Mouse (Mus musculus): ENCODE measurements around the gene Ppp1r36.
"Not testable (repeated sequence)": the region's sequence is repeated elsewhere in the genome, so short reads cannot be mapped to it uniquely, and the experiment has no call there.

The Ppp1r36 gene

DNA sequence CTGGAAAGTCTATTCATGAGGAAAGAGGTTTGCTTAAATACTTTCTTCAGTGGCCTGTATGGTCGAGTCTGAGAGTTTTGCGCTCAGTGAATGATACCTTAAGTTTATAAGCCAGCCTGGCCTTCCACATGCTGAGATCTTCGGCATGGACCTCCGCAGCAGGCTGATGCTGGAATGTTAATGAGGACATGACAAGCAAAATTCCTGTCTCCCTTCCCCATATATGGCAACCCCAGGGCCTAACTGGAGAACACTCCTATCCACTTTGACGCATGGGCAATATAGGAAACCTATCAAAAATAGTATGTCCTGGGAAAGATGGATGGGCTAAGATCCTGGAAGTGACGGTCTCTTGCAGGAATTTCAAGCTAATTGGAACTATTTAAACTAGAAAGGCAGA is 30.8 kb downstream of the Ppp1r36 start:
- no peak for DNase-seq (ENCODE audit: low read depth)

DNA sequence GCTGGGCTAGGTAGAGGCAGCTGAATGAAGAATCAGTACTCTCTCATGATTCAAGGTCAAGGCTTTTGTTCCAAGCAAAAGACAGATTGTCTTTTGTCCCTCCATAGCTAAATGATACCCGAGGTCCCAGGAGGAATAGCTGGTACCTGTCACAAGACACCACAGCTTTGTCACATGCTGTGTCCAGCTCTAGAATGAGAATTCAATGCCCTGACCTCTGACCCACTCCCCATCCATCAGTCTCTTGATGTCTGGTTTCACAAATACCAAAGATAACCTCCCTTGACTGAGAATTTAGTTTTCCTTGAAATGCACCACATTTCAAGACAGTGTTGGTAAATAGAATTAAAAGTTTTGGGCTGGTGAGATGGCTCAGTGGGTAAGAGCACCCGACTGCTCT is 34.9 kb downstream of the Ppp1r36 start:
- DNase-seq (ENCODE audit: low read depth) = no peak

DNA sequence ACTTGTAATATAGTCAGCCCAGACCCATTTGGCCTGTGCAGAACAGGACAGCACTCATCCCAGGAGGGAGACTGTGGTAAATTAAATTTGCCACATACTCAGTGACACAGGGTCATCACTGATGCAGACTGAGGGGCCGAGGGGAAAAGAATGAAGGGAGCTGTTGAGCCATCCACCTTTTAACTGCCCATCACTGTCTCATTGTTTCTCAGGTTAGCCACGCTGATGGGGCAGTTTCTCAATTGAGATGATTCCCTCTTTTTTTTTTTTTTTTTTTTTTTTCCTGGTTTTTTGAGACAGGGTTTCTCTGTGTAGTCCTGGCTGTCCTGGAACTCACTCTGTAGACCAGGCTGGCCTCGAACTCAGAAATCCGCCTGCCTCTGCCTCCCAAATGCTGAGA is 41.1 kb downstream of the Ppp1r36 start:
- DNase-seq (ENCODE audit: low read depth) = not testable (repeated sequence)

DNA sequence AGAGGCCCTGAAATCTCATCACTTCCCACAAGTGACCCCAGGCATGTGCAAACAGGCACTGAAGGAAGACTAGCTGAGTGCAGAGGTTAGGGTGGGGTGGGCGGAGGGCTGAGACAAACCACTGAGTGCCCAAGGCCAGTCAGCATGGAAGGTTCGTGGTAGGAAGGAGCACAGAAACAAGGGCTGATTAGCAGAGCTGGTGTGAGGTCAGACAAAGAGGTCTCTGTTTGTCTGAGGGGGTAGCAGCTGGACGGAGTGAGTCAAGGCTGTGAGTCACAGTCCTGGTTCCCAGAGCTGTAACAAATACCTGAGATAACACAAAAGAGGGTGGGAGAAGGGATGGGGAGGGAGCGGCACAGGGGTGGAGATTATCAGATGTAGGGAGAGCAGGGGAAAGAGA is 41.7 kb downstream of the Ppp1r36 start:
- DNase-seq (ENCODE audit: low read depth) = peak; percentile 73

DNA sequence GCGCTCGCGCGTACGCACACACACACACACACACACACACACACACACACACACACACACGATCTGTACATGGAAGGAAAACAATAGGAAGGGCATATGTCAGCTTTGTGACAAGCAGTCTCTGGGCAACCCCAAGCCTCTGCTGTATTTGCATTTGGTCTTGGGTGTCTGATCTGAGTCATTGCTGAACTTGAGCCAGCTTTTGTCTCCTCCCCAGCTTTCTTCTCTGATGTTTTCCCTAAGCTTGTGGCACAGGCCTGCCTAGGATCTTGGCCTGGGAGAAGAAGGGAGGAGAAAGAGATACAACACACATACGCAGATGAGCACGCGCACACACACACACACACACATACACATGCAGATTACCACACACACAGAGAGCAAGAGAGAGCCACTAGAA is 46.1 kb downstream of the Ppp1r36 start:
- DNase-seq (ENCODE audit: low read depth) = peak; percentile 90

DNA sequence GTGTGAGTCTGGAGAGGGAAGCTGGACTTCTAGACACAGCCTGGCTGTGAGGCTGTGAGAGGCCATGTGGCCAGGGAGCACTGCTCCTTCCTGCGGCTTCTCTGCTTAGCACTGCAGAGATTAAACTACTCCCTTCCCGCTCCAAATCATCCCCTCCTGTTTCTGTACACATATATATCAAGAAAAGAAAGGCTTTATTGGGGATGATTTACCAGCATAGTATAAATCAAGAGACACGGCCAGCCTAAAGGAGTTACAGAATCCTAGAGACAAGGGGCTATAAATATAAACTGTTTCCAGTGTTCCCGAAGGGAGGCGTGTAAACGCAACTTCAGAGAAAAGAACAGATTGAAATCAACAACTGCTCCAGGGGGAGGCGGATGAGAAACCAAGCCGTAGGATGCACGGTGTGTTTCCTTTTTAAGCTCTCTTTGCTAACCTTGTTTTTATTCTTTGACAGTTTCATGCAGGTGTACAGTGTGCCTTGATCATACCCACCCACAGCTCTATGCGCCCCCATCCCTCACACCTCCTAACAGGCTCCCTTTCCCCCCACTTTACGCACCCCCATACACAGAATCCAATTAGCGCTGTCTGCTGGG is 47.4 kb downstream of the Ppp1r36 start:
- no peak for DNase-seq (ENCODE audit: low read depth)

DNA sequence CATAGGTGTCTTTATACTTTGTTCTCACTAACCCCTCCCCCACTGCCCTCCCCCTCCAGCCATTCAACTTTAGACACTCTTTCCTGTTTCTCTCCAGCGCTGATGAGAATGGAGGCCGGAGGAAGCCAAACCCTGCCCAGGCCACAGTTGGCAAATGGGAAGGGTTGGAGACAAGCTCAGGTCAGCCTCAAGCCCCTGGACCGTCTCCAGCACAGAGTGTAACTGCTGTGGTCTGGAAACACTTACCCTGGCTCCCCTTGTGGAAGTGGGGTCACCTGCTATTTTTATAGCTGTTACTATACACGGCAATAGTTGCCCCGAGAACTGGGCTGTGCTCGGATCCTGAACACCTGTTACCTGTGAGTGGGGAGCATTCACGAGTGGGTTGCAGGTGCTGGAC is 49.3 kb downstream of the Ppp1r36 start:
- DNase-seq (ENCODE audit: low read depth) = peak; percentile 67

DNA sequence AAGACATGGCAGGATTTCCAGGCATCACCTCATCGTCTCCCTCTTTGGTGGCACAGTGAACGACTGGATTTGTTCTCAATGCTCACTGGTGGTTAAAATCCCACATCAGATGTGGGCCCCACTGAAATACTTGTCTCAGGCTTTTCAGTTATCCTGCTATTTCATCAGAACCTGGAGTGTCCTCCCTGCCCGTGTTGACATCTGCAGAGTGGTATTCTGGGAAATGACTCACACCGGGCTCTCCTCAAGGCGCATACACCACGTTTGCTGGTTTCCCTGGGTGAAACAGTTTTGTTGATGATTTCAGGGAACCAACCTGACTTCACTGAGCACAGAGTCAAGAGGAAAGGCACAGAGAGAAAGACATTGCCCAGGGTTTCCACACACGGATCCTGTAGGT is 49.9 kb downstream of the Ppp1r36 start:
- DNase-seq (ENCODE audit: low read depth) = peak; percentile 76

DNA sequence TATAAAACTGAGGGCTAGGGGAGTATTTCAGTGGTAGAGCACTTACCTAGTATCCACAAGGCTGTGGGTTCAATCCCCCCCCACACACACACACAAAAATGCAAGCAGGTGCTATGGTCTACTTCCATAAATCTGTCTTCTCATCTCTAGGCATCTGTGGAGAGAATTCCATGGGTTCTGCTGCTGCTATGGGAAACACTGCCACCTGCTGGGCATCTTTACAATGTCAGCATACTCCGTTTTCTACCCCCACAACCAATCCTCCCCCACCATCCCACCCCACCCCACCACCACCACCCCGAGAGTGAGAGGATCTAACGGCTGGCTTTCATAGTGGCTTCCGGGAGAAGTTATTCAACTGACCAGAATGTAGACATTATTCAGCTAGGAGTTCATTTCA is 54.7 kb downstream of the Ppp1r36 start:
- DNase-seq (ENCODE audit: low read depth) = peak; percentile 87

DNA sequence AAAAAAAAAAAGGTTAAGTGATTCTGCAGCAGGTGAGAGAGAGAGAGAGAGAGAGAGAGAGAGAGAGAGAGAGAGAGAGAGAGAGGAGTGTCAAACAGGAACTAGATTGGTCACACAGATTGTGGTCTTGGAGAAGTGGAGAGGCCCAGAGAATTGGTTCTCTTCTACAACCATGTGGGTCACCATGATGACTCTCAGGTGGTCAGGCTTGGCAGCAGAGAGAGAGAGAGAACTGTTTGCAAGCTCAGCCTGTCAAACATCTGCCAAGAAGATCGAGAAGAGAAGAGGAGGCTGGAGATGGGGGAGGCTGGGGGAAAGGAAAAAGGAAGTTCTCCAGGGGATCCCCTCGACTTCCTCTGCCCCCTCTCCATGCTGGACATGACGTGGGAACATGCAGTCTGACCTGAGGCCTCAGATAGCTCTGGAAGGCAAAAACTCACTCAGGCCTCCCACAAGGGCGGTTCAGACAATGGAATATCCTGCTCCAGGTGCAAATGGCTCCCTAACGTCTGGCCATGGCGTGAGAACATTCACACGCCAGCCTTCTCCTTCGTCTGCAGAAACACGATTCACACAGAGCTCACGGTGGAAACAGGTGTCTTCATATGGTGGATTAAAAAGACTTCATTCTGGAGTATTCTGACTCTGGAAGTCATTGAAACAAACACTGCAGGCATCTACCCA is 56.4 kb downstream of the Ppp1r36 start:
- no peak for DNase-seq (ENCODE audit: low read depth)

DNA sequence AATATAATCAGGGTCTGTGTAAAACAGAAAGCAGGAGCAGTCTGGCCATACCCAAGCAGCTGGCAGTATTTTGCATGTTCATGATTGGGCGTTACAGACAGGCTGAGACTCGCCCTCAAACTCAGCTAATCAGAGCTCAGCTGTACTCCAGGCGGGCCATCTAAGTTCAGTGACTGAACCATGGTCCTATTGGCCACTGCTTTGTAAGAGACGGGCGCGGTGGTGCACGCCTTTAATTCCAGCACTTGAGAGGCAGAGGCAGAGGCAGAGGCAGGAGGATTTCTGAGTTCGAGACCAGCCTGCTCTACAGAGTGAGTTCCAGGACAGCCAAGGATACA is 56.9 kb downstream of the Ppp1r36 start:
- DNase-seq (ENCODE audit: low read depth) = no peak

DNA sequence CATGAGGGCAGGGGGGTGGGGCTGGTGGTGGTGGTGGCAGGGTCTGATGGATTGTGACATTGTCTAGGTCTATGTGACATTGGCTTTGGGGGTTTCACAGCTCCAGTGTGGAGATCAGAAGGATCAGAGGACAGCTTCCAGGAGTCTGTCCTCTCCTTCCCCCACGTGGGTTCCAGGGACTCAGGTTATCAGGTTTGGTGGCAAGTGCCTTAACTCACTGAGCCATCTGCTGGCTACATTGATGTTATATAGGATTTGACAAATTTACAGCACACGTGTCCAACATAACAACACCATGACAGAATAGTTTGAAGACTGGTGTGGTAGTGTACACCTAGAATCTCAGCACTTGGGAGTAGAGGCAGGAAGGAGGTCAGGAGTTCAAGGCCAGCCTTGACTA is 57.5 kb downstream of the Ppp1r36 start:
- no peak for DNase-seq (ENCODE audit: low read depth)

DNA sequence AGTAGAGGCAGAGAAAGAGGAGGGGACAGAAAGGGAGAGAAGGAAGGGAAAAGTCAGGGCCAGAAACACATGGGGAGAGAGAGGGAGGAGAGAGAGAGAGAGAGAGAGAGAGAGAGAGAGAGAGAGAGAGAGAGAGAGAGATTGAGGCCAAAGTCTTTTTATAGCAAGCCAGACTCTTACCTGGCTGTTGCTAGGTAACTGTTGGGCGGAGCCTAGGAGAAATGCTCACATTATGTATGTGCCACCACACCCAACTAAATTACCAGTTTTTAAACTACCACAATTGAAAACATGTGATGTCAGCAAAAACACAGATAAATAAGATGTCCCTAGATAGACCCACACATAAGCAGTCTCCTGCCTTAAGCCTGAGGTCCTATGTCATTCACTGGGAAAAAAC is 58.8 kb downstream of the Ppp1r36 start:
- DNase-seq (ENCODE audit: low read depth) = no peak

DNA sequence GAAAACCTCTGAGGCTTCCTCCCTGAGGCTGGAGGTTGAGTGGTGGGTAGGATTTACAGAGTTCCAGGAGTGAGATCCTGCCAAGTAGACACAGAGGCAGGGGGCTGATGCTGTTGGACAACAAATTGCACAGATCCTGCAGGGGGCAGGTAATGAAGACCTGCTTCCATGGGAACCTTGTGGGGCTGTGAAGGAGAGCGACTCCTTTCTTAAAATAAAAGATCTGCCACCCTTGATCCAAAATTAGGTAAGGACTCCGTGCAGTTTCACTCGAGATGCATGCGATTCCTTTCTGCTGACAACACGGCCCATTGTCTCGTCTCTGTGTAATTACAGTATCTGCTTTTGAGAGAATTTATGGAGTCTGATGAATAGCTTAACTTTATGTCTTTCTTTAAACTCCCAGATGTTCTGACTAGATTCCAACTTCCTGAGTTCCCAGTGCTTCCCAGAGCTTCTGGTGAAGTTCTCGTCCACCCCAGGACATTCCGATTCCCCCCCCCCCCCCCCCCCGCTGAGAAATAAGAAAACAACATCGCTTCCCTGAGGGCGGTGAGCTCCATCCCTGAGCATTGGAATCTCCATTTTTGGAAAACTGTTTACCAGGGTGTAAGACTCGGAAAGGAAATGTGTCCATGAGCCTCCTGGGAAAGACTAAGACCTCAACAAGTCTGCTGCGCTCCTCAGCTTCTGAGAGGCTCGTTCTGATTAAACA is 61.1 kb downstream of the Ppp1r36 start:
- peak; percentile 44 for DNase-seq (ENCODE audit: low read depth)

DNA sequence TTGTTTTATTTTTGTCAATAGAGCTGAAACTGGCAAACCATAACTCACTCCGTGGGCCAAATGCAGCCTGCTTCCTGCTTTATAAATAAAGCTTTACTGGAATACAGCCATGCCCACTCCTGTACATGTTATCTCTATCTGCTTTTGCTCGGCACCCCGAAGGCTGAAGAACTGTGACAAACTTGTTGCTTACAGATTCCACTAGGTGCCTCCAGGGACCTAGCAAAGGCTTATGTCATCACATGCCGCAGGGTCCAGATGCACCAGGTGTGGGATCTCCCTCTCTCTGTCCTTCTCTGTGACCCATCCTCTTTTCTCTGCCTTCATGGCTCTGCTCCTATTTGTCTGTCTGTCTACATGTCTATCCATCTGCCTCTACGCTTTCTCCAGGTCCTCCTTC is 61.8 kb downstream of the Ppp1r36 start:
- DNase-seq (ENCODE audit: low read depth) = no peak

DNA sequence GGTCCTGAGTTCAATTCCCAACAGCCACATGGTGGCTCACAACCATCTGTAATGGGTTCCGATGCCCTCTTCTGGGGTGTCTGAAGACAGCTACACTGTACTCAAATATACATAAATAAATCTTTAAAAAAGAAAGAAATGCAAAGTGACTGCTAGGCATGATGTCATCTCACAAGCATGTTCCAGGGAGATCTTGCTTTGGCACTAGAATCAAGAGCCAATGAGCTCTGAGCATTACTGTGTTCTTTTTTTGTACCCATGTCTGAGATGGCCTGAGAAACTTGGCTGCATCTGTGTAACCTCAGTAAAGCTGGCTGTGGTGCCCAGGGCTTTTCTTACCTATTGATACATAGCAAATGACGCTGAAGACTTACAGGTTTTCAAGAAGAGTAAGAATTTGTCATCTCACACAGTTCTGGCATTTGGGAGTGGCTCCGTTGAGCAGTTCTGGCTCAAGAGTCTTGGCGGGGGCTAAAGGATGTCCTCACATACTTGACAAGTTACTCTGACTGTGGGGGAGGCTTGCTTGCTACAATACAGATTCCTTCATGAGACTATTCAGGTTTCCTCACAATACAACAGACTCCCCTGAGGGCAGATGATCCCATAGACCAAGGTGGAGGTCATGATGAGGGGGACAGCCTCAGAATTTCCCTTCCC is 62.6 kb downstream of the Ppp1r36 start:
- peak; percentile 71 for DNase-seq (ENCODE audit: low read depth)

DNA sequence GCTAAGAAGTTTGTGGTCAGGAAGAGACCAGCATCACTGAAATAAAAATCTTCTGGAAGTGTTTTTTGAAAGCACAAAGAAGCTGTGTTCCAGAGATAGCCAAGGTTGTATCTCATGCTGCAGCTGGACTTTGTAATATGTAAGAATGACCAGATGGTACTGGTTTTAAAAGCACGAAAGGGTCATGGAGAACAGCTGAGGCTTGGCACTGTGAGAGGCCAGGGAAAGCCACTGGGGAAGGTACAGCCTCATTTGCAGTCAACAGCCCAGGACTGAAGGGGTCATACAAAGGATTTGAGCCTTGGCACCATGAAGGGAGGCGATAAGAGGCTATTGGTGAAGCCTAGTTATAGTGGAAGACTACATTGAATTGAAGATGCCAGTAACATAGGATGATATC is 65.1 kb downstream of the Ppp1r36 start:
- peak; percentile 24 for DNase-seq (ENCODE audit: low read depth)

DNA sequence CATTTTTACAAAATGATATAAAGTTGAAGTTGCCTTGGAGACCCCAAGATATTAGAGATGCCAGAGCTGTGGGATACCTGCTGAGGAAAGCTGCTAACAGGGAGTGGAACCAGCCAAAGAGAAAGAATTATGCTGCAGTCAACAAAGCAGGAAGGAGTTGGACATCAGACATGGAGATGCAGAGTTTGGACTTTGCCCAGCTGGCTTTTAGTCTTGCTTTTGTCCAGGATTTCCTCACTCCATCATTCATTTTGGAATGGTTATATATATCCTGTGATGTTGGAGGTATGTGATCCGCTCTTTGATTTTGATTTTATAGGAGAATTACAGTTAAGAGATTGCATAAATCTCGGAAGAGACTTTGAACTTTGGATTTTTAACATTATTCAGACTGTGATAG is 65.6 kb downstream of the Ppp1r36 start:
- DNase-seq (ENCODE audit: low read depth) = peak; percentile 24

DNA sequence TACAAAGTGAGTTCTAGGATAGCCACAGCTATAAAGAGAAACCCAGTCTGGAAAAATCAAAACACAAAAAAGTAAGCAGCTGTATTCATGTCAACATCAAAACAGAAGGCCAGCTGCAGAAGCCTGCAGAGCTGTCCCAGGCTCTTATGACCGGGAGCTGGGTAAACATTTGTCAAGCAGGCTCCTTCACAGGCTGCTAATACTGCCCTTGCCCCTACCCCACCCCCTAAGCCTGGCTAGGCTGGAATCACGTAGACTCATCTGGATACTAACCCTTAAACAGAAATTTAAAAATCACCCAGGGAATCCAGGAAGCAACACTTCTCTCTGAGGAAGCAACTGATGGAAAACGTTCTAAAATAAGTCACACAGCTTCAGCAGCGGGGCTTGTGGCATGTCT is 67.5 kb downstream of the Ppp1r36 start:
- no peak for DNase-seq (ENCODE audit: low read depth)

DNA sequence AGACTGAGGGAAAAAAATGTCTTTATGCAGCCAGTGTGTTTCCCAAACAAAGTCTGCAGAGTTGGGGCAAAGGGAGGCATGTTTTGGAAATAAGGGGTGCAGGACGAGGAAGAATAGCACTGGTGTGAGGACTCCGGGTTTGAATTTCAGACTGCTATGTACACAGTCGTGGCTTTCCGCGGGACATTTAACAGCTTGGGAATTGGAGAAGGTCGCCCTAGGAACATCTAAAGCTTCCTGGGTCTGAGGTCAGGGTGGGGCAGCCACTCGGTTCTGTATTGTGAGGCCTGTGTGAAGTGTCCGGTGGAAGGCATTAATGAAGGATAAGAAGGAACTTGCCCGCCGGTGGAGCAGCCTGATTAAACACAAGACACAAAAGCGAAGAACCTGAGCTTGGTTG is 68.0 kb downstream of the Ppp1r36 start:
- DNase-seq (ENCODE audit: low read depth) = no peak

DNA sequence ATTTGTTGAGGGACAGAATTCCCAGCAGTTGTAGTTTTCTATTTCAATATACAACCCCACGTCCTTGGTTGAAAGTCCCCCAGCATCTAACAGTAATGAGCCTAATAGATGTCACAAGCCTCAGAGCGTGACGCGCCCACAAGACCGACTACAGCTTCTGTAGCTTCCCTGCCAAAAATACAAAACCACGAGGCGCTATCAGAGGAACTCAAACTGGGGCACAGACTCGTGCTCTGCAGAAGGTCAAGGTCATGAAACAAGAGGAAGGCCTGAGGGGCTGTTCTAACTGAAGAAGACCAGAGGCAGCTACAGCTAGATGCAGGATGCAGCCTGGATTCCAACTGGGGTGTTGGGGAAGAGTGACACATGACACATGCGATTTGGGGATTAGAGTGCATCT is 69.6 kb downstream of the Ppp1r36 start:
- DNase-seq (ENCODE audit: low read depth) = no peak
